Mouse (Mus musculus) small intestine, adult 2 months (tissue): ENCODE data around the gene Traf3. TPM values are rescaled to one million over a fixed set of nuclear protein-coding genes. Genes with fewer than 3 reads are reported as not detected.

ENCODE experiments used
- H3K27ac ChIP-seq: fragments of 200-500 bp; 2 replicates; pipeline ENCODE4 v1.5.1; 2012; ENCODE audit warnings: low read depth, low read length, control low read depth, inconsistent platforms; ENCODE audit not compliant: insufficient read depth
- H3K27me3 ChIP-seq: fragments of 200-500 bp; 2 replicates; pipeline ENCODE4 v1.6.1; 2012; ENCODE audit warnings: mild to moderate bottlenecking, moderate library complexity, low read length, inconsistent platforms; ENCODE audit not compliant: control insufficient read depth, insufficient read depth
- H3K36me3 ChIP-seq: fragments of 200-500 bp; 2 replicates; pipeline ENCODE4 v1.6.1; 2012; ENCODE audit warnings: mild to moderate bottlenecking, low read length, control low read depth, inconsistent platforms; ENCODE audit not compliant: control insufficient read depth, insufficient read depth
- H3K4me1 ChIP-seq: fragments of 200-500 bp; 2 replicates; pipeline ENCODE4 v1.6.1; 2012; ENCODE audit warnings: low read length, inconsistent platforms, mixed read lengths; ENCODE audit not compliant: control insufficient read depth, insufficient read depth, insufficient read length
- H3K4me3 ChIP-seq: fragments of 200-500 bp; 2 replicates; pipeline ENCODE4 v1.5.1; 2012; ENCODE audit warnings: low read depth, mild to moderate bottlenecking, control low read depth, inconsistent platforms, low read length, moderate library complexity
- CTCF ChIP-seq: fragments of 200-500 bp; IDR thresholded peaks from 2 replicates; pipeline ENCODE4 v1.5.1; 2012; ENCODE audit warnings: low read depth, mild to moderate bottlenecking, control low read depth, inconsistent platforms, low read length, moderate library complexity, mixed read lengths; ENCODE audit not compliant: insufficient replicate concordance, insufficient read length; ENCODE audit errors: extremely low read depth
- POLR2A ChIP-seq: fragments of 200-500 bp; IDR thresholded peaks from 2 replicates; pipeline ENCODE4 v1.6.1; 2012; ENCODE audit warnings: low read depth, mild to moderate bottlenecking, control low read depth, inconsistent platforms, low read length, moderate library complexity
- WGBS: fragments of 180-500 bp; shearing (Covaris S2); methylation state at CpG from one replicate; pipeline ENCODE4 v1.1.7; 2018; 5-methylcytosine and 5-hydroxymethylcytosine counted together
- polyA plus RNA-seq: library from polyadenylated mRNA; depleted of rRNA; stranded (reverse); fragments of >200 nt; gene quantifications from 2 replicates; pipeline ENCODE4 v1.2.3, GENCODE M21; 2012

The Traf3 gene
- polyA plus RNA-seq, 1 experiment, result 13.5 TPM

DNA sequence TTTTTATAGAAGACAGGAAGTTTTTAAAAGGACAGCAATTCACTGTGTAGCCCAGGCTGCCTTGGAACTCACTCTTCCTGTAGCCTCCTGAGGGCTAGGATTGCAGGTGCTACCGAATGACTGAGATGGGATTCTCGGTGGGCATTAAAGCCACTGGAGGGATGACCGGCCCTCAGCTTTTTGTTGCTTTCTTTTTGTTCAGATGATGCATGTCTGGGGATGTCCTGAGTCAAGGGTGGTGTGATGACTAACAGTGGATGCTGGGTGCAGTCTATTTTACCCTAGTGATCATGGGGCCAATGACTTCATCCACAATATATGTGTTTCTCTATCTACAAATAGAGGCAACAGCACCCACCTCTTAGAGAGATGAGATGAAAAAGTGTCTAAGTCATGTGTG lies 20.8 kb downstream of the Traf3 start:
- 90% methylated on average over 3 of the region's 3 CpGs for WGBS
- Histone ChIP-seq H3K27me3 (no peaks in the 10 kb centered on the region), H3K4me1 (no peaks in the 10 kb centered on the region; the same call in 1 of the 2 replicates), H3K27ac (no peak overlapping the region), H3K36me3 (peaks cover 6% of the 10 kb centered on the region), H3K4me3 (no peak overlapping the region)
- TF ChIP-seq CTCF (no peak), POLR2A (no peak)

GRCm38 (mm10) chr12:111188295-111188694 lies 22.1 kb downstream of the Traf3 start:
- peaks cover 2% of the 10 kb centered on the region; the same call in 1 of the 2 replicates for H3K4me1 ChIP-seq
- H3K36me3 ChIP-seq, result peaks cover 6% of the 10 kb centered on the region
- TF ChIP-seq CTCF (no peak), POLR2A (no peak)
- no peak overlapping the region for H3K4me3 ChIP-seq
- WGBS, result 66% methylated on average over 4 of the region's 4 CpGs
- H3K27me3 ChIP-seq, result no peaks in the 10 kb centered on the region
- no peak overlapping the region for H3K27ac ChIP-seq

- WGBS, result 88% methylated on average over 5 of the region's 5 CpGs
- Histone ChIP-seq H3K27me3 (no peaks in the 10 kb centered on the region), H3K4me1 (peaks cover 2% of the 10 kb centered on the region; the same call in 1 of the 2 replicates), H3K36me3 (peaks cover 3% of the 10 kb centered on the region; the same call in 1 of the 2 replicates), H3K4me3 (no peak overlapping the region), H3K27ac (no peak overlapping the region)
- TF ChIP-seq POLR2A, result no peak
- no peak for TF ChIP-seq CTCF
These were observed 24.2 kb downstream of the Traf3 start for GRCm38 (mm10) chr12:111190355-111190754.

DNA sequence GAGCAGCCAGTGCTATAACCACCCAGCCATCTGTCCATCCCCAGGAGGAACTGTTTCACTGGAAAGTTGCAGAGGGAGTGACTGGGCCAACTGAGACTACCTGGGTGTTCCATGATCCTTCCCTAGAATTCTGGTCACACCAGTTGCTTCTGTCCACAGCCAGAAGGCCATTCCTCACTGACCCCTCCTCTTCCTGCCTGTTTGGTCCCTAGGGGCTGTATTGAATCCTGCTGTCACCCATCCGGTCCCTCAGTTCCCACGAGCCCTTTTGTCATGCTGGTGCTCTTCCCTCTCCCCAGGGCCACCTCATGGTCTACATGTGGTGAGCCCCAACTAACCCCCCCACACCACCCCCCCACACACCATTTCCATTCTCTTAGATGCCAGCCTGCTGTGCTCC lies 24.7 kb downstream of the Traf3 start:
- H3K4me1 ChIP-seq, result peaks cover 4% of the 10 kb centered on the region; the same call in 1 of the 2 replicates
- WGBS, result 96% methylated on average over 2 of the region's 2 CpGs
- H3K36me3 ChIP-seq, result peaks cover 3% of the 10 kb centered on the region; the same call in 1 of the 2 replicates
- H3K27me3 ChIP-seq, result no peaks in the 10 kb centered on the region
- TF ChIP-seq POLR2A, result no peak
- no peak for TF ChIP-seq CTCF
- no peak overlapping the region for H3K27ac ChIP-seq
- H3K4me3 ChIP-seq, result no peak overlapping the region

DNA sequence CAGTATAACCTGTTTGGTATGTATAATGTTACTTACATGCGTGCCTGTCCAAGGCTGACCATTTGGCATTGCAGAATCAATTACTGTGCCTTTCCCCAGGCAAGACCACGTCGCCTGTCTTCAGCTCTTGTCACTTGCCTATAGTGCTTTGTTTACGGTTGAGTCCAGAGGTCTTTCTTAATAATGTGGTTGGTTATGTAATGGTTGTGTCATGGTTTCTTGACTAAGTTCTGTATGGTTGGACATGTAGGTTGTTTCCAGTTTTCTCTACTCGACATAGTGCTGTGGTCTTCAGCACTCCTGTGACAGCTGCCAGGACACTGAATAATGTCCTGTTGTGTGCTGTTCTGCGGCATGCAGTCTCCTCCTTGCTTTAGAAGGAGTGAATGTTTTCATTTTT lies 26.6 kb downstream of the Traf3 start:
- no peak for TF ChIP-seq CTCF
- no peak for TF ChIP-seq POLR2A
- Histone ChIP-seq H3K36me3 (peaks cover 3% of the 10 kb centered on the region; the same call in 1 of the 2 replicates), H3K4me3 (no peak overlapping the region), H3K4me1 (peaks cover 6% of the 10 kb centered on the region; the same call in 1 of the 2 replicates), H3K27me3 (no peaks in the 10 kb centered on the region), H3K27ac (no peak overlapping the region; the same call in 1 of the 2 replicates)
- WGBS, result 63% methylated on average over 6 of the region's 6 CpGs

- Histone ChIP-seq H3K4me1 (peaks cover 6% of the 10 kb centered on the region; the same call in 1 of the 2 replicates), H3K36me3 (peaks cover 3% of the 10 kb centered on the region; the same call in 1 of the 2 replicates), H3K27ac (no peak overlapping the region; the same call in 1 of the 2 replicates), H3K4me3 (no peak overlapping the region), H3K27me3 (no peaks in the 10 kb centered on the region)
- TF ChIP-seq POLR2A (no peak), CTCF (no peak)
- WGBS, result 86% methylated on average over 9 of the region's 9 CpGs
These were observed 27.2 kb downstream of the Traf3 start for GRCm38 (mm10) chr12:111193331-111193730.

DNA sequence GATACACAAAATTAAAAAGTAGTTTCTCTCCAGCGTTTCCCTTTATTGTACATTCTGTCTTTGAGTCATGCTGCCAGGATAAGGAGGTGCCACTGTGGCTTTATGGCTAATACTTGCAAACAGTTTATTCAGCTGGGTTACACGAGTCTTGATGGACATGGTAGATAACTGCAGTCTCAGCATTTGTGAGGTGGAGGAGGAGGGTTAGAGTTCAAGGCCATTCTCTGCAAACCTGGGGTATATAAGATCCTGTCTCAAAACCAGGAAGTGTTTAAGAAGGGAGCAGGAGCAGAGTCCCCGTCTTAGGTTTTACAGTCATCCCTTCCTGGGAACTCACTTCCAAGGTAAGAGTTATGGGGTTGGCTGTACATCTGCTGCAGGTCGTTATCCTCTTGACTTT lies 30.4 kb downstream of the Traf3 start:
- 30% methylated on average over 4 of the region's 4 CpGs for WGBS
- TF ChIP-seq POLR2A (no peak), CTCF (no peak)
- no peaks in the 10 kb centered on the region for H3K36me3 ChIP-seq
- H3K27me3 ChIP-seq, result no peaks in the 10 kb centered on the region
- H3K27ac ChIP-seq, result no peak overlapping the region
- peaks cover 6% of the 10 kb centered on the region; the same call in 1 of the 2 replicates for H3K4me1 ChIP-seq
- no peak overlapping the region for H3K4me3 ChIP-seq
